Mouse (Mus musculus) liver, embryonic 14.5 days (tissue): Measurements from ENCODE around the gene 2410004P03Rik. TPM values are rescaled to one million over a fixed set of nuclear protein-coding genes. Genes with fewer than 3 reads are reported as not detected.
"Not testable (repeated sequence)": the region's sequence is repeated elsewhere in the genome, so short reads cannot be mapped to it uniquely, and the experiment has no call there.

ENCODE experiments used
- ATAC-seq: fragments of 200-750 bp; cut with Nextera tagmentation; 2 replicates; pipeline ENCODE4 v1.8.0; 2017; ENCODE audit warnings: moderate number of reproducible peaks, mild to moderate bottlenecking, moderate library complexity; ENCODE audit not compliant: insufficient read depth
- DNase-seq, 3 experiments: peaks; one replicate each; pipeline ENCODE4 v3.0.0-alpha.2; 2012 to 2013; ENCODE audit warnings: low read depth in 3 of 3, low spot score in 3 of 3
- H3K27ac ChIP-seq: fragments of 300-500 bp; sonication (generic); 2 replicates; pipeline ENCODE4 v1.5.1; 2014; ENCODE audit warnings: moderate library complexity, mild to moderate bottlenecking, control low read depth, inconsistent platforms
- H3K27me3 ChIP-seq: fragments of 300-500 bp; sonication (generic); 2 replicates; pipeline ENCODE4 v1.6.1; 2014; ENCODE audit warnings: mild to moderate bottlenecking, low read length, moderate library complexity; ENCODE audit not compliant: control insufficient read depth, insufficient read depth
- H3K36me3 ChIP-seq: fragments of 300-500 bp; sonication (generic); replicated peaks from 2 replicates; pipeline ENCODE4 v1.6.1; 2014; ENCODE audit warnings: low read depth; ENCODE audit not compliant: control insufficient read depth, insufficient read depth
- H3K4me1 ChIP-seq, 2 experiments: fragments of 200-500 bp in 1 of 2; fragments of 300-500 bp in 1 of 2; sonication (generic) in 1 of 2; replicated peaks; 2 replicates each; pipeline ENCODE4 v1.6.1; 2012 to 2014; ENCODE audit warnings: antibody characterized with exemption in 1 of 2, inconsistent platforms in 1 of 2, low read length in 1 of 2; ENCODE audit not compliant: control insufficient read depth in 2 of 2, insufficient read depth in 2 of 2
- H3K4me2 ChIP-seq: fragments of 300-500 bp; sonication (generic); 2 replicates; pipeline ENCODE4 v1.6.1; 2014; ENCODE audit warnings: low read depth, mild to moderate bottlenecking, control low read depth, moderate library complexity
- H3K4me3 ChIP-seq, 2 experiments: fragments of 200-500 bp in 1 of 2; fragments of 300-500 bp in 1 of 2; sonication (generic) in 1 of 2; 2 replicates each; pipeline ENCODE4 v1.5.1; 2012 to 2014; ENCODE audit warnings: low read depth in 2 of 2, low read length in 2 of 2, mild to moderate bottlenecking in 2 of 2, control low read depth in 1 of 2, inconsistent platforms in 1 of 2, moderate library complexity in 1 of 2; ENCODE audit not compliant: insufficient read depth in 1 of 2
- H3K9ac ChIP-seq: fragments of 300-500 bp; sonication (generic); replicated peaks from 2 replicates; pipeline ENCODE4 v1.6.1; 2014; ENCODE audit warnings: mild to moderate bottlenecking, control low read depth, moderate library complexity
- H3K9me3 ChIP-seq: fragments of 300-500 bp; sonication (generic); 2 replicates; pipeline ENCODE4 v1.6.1; 2016; ENCODE audit warnings: low read length, mixed read lengths; ENCODE audit not compliant: control insufficient read depth
- CTCF ChIP-seq: IDR thresholded peaks from 2 replicates; pipeline ENCODE4 v1.5.1; 2016; ENCODE audit warnings: antibody characterized with exemption, low read depth, control low read depth
- EP300 ChIP-seq: IDR thresholded peaks from 2 replicates; pipeline ENCODE4 v1.6.1; 2016; ENCODE audit warnings: antibody characterized with exemption, low read depth
- WGBS: fragments of 180-500 bp; shearing (Covaris S2); extraction: QIAGEN DNeasy Blood & Tissue Kit; methylation state at CpG from one replicate; pipeline ENCODE4 v1.1.7; 2014; ENCODE audit not compliant: insufficient replicate concordance; 5-methylcytosine and 5-hydroxymethylcytosine counted together
- polyA plus RNA-seq, 2 experiments: library from polyadenylated mRNA; depleted of rRNA in 1 of 2; stranded (reverse) in 1 of 2; unstranded in 1 of 2; fragments of >200 nt; fragmentation: Nextera tagmentation in 1 of 2; extraction: Ambion mirVana in 1 of 2; gene quantifications; 2 replicates each; pipeline versions ENCODE4 v1.2.1 to v1.2.3; 2012 to 2014

Gene 2410004P03Rik
- polyA plus RNA-seq, 2 experiments = 0.02 to 0.03 TPM

- Histone ChIP-seq H3K27ac (no peak overlapping the region), H3K4me3 (no peak overlapping the region), H3K36me3 (no peaks in the 10 kb centered on the region), H3K9me3 (no peaks in the 10 kb centered on the region), H3K4me2 (no peak overlapping the region), H3K9ac (no peak overlapping the region), H3K4me1 (no peaks in the 10 kb centered on the region), H3K27me3 (no peaks in the 10 kb centered on the region)
- DNase-seq = no peak
- 78% methylated on average over 6 of the region's 6 CpGs for WGBS
- ATAC-seq = no peak
- TF ChIP-seq CTCF (no peak), EP300 (no peak)
Measured at GRCm38 (mm10) chr12:17024554-17025110, 13.1 kb upstream of the 2410004P03Rik start.

DNA sequence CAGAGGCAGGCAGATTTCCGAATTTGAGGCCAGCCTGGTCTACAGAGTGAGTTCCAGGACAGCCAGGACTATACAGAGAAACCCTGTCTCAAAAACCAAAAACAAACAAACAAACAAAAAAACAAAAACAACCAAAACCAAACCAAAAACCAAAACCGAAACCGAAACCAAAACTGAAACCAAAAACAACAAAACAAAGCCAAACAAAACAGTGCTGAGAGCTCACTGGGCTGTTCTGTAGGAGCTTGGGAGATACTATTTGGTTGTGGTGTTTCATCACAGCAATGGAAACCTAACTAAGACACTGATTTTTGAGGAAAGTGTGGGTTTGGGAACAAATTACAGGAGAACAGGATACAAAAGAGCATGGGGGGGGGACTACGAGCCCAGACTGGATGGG is 10.6 kb upstream of the 2410004P03Rik start:
- Histone ChIP-seq H3K27me3 (no peaks in the 10 kb centered on the region), H3K9me3 (no peaks in the 10 kb centered on the region), H3K36me3 (no peaks in the 10 kb centered on the region), H3K4me3 (no peak overlapping the region), H3K4me1 (no peaks in the 10 kb centered on the region), H3K27ac (no peak overlapping the region), H3K9ac (no peak overlapping the region), H3K4me2 (peak overlapping the region; percentile 20; the same call in 1 of the 2 replicates)
- no peak for DNase-seq
- no peak for ATAC-seq
- TF ChIP-seq CTCF (no peak), EP300 (no peak)
- 59% methylated on average over 4 of the region's 4 CpGs for WGBS

DNA sequence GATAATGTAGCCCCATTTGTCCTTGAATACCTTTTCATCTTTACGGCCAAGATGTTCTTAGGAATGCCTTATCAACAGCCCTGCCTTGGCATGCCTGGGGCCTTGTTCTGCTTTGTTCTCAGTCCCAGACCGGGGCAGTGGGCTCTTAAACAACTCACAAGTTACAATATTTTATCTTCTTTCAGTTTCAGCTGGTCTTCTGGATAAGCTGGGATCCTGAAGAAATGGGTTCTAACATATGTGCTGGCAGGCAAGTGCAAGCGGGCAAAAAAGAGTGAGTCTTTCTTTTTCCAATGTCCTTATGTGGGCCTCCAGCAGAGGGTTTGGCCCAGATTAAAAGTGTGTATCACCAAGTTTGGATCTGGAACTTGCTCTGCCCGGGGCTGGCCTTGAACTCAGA is 9.6 kb upstream of the 2410004P03Rik start:
- not testable (repeated sequence) for H3K4me3 ChIP-seq, H3K4me1 ChIP-seq, H3K27ac ChIP-seq, H3K4me2 ChIP-seq, H3K9ac ChIP-seq, H3K36me3 ChIP-seq, ATAC-seq, DNase-seq, H3K27me3 ChIP-seq, H3K9me3 ChIP-seq
- 54% methylated on average over 4 of the region's 4 CpGs for WGBS

DNA sequence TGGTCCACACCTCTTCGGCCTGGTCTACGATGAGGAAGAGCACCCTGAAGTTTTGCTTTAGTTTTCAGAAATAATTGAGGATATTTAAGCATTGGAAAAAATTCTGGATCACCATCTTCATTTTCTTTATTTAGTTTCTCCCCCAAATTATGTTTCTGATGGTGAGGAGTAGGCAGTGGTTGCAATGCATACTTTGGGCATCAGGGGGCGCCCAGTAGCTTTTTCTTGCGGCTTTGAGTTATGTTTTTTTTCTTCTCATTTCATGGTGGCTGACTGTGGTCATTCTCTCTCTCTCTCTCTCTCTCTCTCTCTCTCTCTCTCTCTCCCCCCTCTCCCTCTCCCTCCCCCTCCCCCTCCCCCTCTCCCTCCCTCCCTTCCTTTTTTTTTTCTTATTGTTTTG is 6.9 kb upstream of the 2410004P03Rik start:
- TF ChIP-seq EP300 (no peak), CTCF (peak; percentile 66)
- WGBS = 26% methylated on average over 4 of the region's 4 CpGs
- H3K4me2 ChIP-seq = no peak overlapping the region
- no peak for DNase-seq
- no peak for ATAC-seq
- H3K27ac ChIP-seq = no peak overlapping the region
- no peaks in the 10 kb centered on the region for H3K4me1 ChIP-seq
- H3K9ac ChIP-seq = no peak overlapping the region
- H3K27me3 ChIP-seq = no peaks in the 10 kb centered on the region
- H3K9me3 ChIP-seq = no peaks in the 10 kb centered on the region
- H3K36me3 ChIP-seq = no peaks in the 10 kb centered on the region
- H3K4me3 ChIP-seq = no peak overlapping the region

- DNase-seq = no peak
Measured at GRCm38 (mm10) chr12:17015711-17016110, 4.2 kb upstream of the 2410004P03Rik start.

More at GRCm38 (mm10) chr12:17015711-17016110, 4.2 kb upstream of the 2410004P03Rik start:
- Histone ChIP-seq H3K27ac (no peak overlapping the region), H3K4me2 (no peak overlapping the region), H3K9me3 (no peaks in the 10 kb centered on the region), H3K27me3 (no peaks in the 10 kb centered on the region), H3K4me3 (no peak overlapping the region), H3K9ac (no peak overlapping the region), H3K4me1 (no peaks in the 10 kb centered on the region), H3K36me3 (no peaks in the 10 kb centered on the region)
- no peak for ATAC-seq
- WGBS = 47% methylated on average over 2 of the region's 2 CpGs
- no peak for TF ChIP-seq CTCF
- TF ChIP-seq EP300 = no peak
